In the genomic region with DNA sequence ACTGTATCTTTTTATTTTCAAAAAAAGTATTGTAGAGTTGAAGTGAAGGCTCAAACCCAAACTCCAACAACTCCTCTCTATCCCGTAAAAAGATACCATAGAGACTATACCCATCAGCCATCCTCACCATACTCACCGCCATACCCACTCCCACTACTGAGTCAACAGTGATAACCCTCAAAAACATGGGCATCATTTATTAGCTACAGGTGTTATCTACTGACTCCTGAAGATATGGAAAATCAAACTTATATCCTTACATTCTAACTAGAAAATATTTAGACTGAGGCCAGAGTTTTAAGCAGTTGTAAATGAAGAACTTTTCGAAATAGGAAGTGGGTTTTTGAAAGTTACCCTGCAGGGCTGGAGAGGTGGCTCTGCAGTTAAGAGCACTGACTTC, we compare ENCODE assay signal across 26 mouse cellular contexts.
"Had no signal": no experiment of that assay in that cellular context is flagged by ENCODE, and none has a peak within 500 bp of the region (broad histone marks: within the 10 kb centered on the region; RNA-seq: fewer than 3 reads in every experiment).

No protein-coding gene starts in this region.

- H3K27me3 ChIP-seq: hindbrain, embryonic 12.5 days; intestine, embryonic 15.5 days; limb, embryonic 12.5 days had no signal

- H3K4me2 ChIP-seq: hindbrain, embryonic 12.5 days; hindbrain, embryonic 14.5 days; intestine, embryonic 15.5 days; limb, embryonic 12.5 days; liver, embryonic 11.5 days had no signal

- ATAC-seq: hindbrain, embryonic 16.5 days; inflammation-experienced regulatory T-cells, adult 6 months; intestine, embryonic 15.5 days; intestine, postnatal 0 days had no signal

- DNase-seq: gastrocnemius, adult 2 months; gastrocnemius, postnatal 10 days; gastrocnemius, postnatal 25 days; heart, adult 2 months; heart, postnatal 14 days; heart, postnatal 4 days; kidney, adult 18-20 months; kidney, adult 8-10 months; kidney, postnatal 10 days; kidney, postnatal 25 days; kidney, postnatal 4 days; liver had no signal

- H3K36me3 ChIP-seq: hindbrain, embryonic 12.5 days; intestine, embryonic 15.5 days had no signal

- H3K9ac ChIP-seq: hindbrain, embryonic 12.5 days; hindbrain, embryonic 14.5 days; intestine, embryonic 15.5 days; limb, embryonic 12.5 days; liver, embryonic 14.5 days had no signal

- H3K9me3 ChIP-seq: heart, embryonic 10.5 days; hindbrain, embryonic 10.5 days; hindbrain, embryonic 12.5 days; intestine, embryonic 15.5 days; limb, embryonic 10.5 days; limb, embryonic 12.5 days had no signal

- H3K27ac ChIP-seq: gastrocnemius, adult 2 months; heart, adult 2 months; heart, embryonic 10.5 days; hindbrain, embryonic 10.5 days; hindbrain, embryonic 12.5 days; hindbrain, embryonic 14.5 days; intestine, embryonic 15.5 days; layer of hippocampus, adult 2 months; left cerebral cortex, adult 2 months; limb, embryonic 10.5 days; limb, embryonic 12.5 days; liver, embryonic 14.5 days had no signal

- H3K4me1 ChIP-seq: heart, embryonic 10.5 days; hindbrain, embryonic 10.5 days; hindbrain, embryonic 12.5 days; intestine, embryonic 15.5 days; limb, embryonic 10.5 days; limb, embryonic 12.5 days had no signal

- H3K4me3 ChIP-seq: gastrocnemius, adult 2 months; heart, adult 2 months; heart, embryonic 10.5 days; hindbrain, embryonic 10.5 days; hindbrain, embryonic 12.5 days; intestine, embryonic 15.5 days; layer of hippocampus, adult 2 months; left cerebral cortex, adult 2 months; limb, embryonic 10.5 days; limb, embryonic 12.5 days had no signal
